Comparison of ENCODE assay signal across 11 mouse cellular contexts in genomic region chr19:59393777-59394441, GRCm38 (mm10). TPM values are rescaled to one million over a fixed set of nuclear protein-coding genes. Genes with fewer than 3 reads are reported as not detected.
DNase-seq lines count a peak whose midpoint lies in the region; ATAC-seq and TF ChIP-seq lines count a peak whose summit lies in the region.
"Had no signal": no experiment of that assay in that cellular context is flagged by ENCODE, and none has a peak within 500 bp of the region (broad histone marks: within the 10 kb centered on the region; RNA-seq: fewer than 3 reads in every experiment).

No protein-coding gene starts in this region.

- peak; percentile 6 for DNase-seq in lung, embryonic 14.5 days
- DNase-seq in lung, postnatal 14 days, result no peak
- DNase-seq in layer of hippocampus, adult 9-11 months, result peak; percentile 69
- peak; percentile 33 for DNase-seq in right cerebral cortex, postnatal 14 days
- no peak for DNase-seq in urinary bladder, postnatal 36 days (ENCODE audit: low spot score in 2 of 2)
- no peak for DNase-seq in lung, postnatal 25 days (ENCODE audit: low spot score)
- no peak for DNase-seq in urinary bladder, adult 2 months (ENCODE audit: low spot score)
- DNase-seq: heart, postnatal 4 days; lung, postnatal 10 days had no signal

- H3K27ac ChIP-seq in lung, embryonic 14.5 days (ENCODE audit: low read depth), result no peak overlapping the region
- no peak overlapping the region for H3K27ac ChIP-seq in forebrain, embryonic 16.5 days (ENCODE audit: low read length)
- H3K27ac ChIP-seq: stomach, postnatal 0 days had no signal

- 0 out of 2 replicates have a peak, but pooled peaks cover 3% of the 10 kb centered on the region for H3K27me3 ChIP-seq in lung, embryonic 14.5 days (ENCODE audit: insufficient read depth, low read length)
- peaks cover 10% of the 10 kb centered on the region for H3K27me3 ChIP-seq in forebrain, embryonic 16.5 days (replicated peaks; ENCODE audit: control insufficient read depth, insufficient read depth, low read length)

- no peak overlapping the region for H3K4me2 ChIP-seq in lung, embryonic 14.5 days
- H3K4me2 ChIP-seq in forebrain, embryonic 16.5 days (ENCODE audit: low read length), result no peak overlapping the region

- peak; percentile 46; the same call in 1 of the 2 replicates for ATAC-seq in lung, embryonic 14.5 days (ENCODE audit: insufficient read depth)
- ATAC-seq in forebrain, embryonic 16.5 days, result peak; percentile 85

- no peak overlapping the region for H3K4me3 ChIP-seq in lung, embryonic 14.5 days (ENCODE audit: low read depth, low read length)
- H3K4me3 ChIP-seq in forebrain, embryonic 16.5 days (replicated peaks; ENCODE audit: low read length), result no peak overlapping the region

- H3K9me3 ChIP-seq in lung, embryonic 14.5 days (ENCODE audit: low read depth, low read length), result no peaks in the 10 kb centered on the region
- no peaks in the 10 kb centered on the region for H3K9me3 ChIP-seq in forebrain, embryonic 16.5 days (ENCODE audit: control insufficient read depth, low read length)

- no peak overlapping the region for H3K9ac ChIP-seq in lung, embryonic 14.5 days
- no peak overlapping the region for H3K9ac ChIP-seq in forebrain, embryonic 16.5 days (replicated peaks; ENCODE audit: low read depth, low read length)

- no peaks in the 10 kb centered on the region for H3K4me1 ChIP-seq in lung, embryonic 14.5 days (ENCODE audit: insufficient read depth)
- H3K4me1 ChIP-seq in forebrain, embryonic 16.5 days (replicated peaks; ENCODE audit: control insufficient read depth, insufficient read depth, low read length), result peaks cover 16% of the 10 kb centered on the region

- WGBS in lung, embryonic 14.5 days, result 16% methylated on average over 8 of the region's 8 CpGs
- WGBS in forebrain, embryonic 16.5 days, result 10% methylated on average over 8 of the region's 8 CpGs

- H3K36me3 ChIP-seq in lung, embryonic 14.5 days (ENCODE audit: insufficient read depth), result no peaks in the 10 kb centered on the region
- H3K36me3 ChIP-seq in forebrain, embryonic 16.5 days (ENCODE audit: control insufficient read depth, insufficient read depth), result no peaks in the 10 kb centered on the region

- no peak for TF ChIP-seq CTCF in lung, embryonic 14.5 days (IDR thresholded peaks at IDR 0.05; ENCODE audit: low read depth)

RNA-seq across cellular contexts. Expression of gene Pdzd8, which starts 48.3 kb away (rescaled TPM):
- 15.9 and 16.5 TPM in 2 replicates for polyA plus RNA-seq in lung, embryonic 14.5 days (2014; fragmentation: Nextera tagmentation; extraction: Ambion mirVana)
- polyA plus RNA-seq in forebrain, embryonic 16.5 days (2015; fragmentation: Nextera tagmentation; extraction: Ambion mirVana), result 8.0 and 8.4 TPM in 2 replicates
- 10.1 and 13.0 TPM in 2 replicates for polyA plus RNA-seq in urinary bladder, adult 2 months (2012; rRNA removed)

Comparison
In these comparisons a context has a peak if more than half of its experiments do, and no peak if none do; other contexts are left out.
1. DNase-seq: peak in lung, embryonic 14.5 days (single experiment), layer of hippocampus, adult 9-11 months (single experiment) and right cerebral cortex, postnatal 14 days (single experiment); none in lung, postnatal 14 days (single experiment), urinary bladder, postnatal 36 days (0 of 2), lung, postnatal 25 days (single experiment) and urinary bladder, adult 2 months (single experiment).